Mouse (Mus musculus) gastrocnemius, adult 18-20 months (tissue): ENCODE measurements at regions not wholly inside any gene's neighbourhood (a gene's known extent, or its start where the extent isn't known, plus 50 kb on each side); places are given as distances from the start of the nearest gene placed in this dataset.
A peak's percentile ranks its signal among the peaks of the same experiment; 100 is the strongest.

ENCODE experiments used
- DNase-seq: peaks from one replicate; pipeline ENCODE4 v3.0.0; 2021; ENCODE audit warnings: low spot score

DNA sequence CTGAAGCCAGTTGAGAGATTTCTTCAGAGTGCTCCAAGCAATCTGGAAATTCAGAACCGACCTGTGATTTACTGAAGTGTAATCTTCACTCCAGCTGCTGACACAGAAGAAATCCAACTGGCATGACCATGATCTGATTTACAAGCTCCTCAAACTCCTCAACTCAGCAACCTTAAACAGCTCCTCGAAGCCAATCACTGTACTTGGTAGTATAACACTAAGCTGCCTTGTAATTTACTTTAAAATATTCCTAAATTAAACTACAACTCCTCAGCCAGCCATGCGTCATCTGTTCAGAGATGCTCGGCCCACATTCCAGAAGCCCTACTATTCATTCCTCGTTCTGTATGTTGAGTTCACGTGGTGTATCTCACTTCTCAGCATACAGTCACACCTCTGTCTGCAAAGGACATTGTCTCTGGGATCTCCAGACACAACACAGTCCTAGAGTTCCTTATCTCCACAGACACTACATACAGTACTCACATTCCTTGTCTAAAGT is 116.0 kb upstream of the Smad1 start:
- no peak for DNase-seq

DNA sequence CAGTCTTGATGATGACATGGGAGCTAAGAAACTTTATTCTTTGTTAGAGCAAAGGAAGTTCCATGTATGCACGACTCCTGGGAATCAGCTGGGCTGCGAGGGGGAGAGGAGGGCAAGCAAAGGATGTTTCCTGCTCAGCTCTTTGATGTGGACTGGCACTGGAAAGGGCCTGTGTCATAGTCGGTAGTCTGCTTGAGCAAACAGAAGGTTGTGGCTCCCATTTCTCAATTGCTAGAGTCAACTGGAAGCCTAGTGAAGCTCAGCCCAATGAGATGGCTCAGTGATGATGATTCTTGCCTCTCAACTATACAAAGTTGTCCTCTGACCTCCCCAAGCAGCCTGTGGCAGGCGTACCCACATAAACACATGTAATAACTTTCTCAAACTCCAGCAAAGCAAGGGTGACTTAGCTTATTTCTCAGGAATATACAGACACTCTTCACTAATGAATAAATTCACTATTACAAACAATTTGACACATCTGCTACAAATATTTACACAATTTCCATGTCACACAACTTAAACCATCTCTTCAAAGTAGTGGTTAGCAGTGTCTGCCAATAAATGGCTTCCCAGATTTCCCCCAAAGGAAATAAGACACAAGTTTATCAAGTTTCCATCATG is 115.4 kb upstream of the Smad1 start:
- DNase-seq, result no peak

DNA sequence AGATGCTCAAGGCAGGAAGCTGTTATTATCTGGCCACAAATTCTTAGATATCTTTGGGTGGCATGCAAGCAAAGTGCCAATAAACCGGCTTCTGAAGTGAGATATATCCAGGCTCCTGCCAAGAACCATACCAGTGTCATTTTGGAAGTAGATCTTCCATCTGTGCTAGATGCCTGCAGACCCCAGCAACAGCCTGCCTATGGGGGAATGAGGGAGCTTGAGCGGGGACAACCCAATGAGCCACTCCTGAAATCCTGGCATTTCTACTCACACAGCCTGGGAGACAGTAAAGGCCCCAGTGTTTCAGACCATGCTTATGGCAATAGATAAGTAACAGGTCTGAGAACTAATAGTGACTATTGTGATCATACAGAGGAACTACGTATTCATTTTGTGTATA is 109.3 kb upstream of the Smad1 start:
- no peak for DNase-seq

DNA sequence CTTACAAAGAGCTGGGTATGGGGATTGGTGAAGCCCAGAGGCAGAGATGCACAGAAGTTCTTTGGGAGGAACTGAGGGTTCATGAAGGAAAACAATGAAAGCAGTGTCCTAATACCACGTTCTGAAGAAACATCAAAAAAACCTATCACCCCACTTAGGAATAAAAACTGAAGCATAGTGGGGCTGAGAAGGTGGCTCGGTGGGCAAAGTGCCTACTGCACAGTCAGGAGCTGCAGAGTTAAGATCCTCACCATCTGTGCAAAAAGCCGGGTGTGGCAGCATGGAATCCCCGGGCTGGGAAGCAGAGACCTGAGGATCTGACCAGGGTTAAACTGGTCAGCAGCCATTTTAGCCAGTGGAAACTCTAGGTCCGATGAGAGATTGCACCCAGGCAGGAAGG is 106.1 kb upstream of the Smad1 start:
- DNase-seq, result no peak

DNA sequence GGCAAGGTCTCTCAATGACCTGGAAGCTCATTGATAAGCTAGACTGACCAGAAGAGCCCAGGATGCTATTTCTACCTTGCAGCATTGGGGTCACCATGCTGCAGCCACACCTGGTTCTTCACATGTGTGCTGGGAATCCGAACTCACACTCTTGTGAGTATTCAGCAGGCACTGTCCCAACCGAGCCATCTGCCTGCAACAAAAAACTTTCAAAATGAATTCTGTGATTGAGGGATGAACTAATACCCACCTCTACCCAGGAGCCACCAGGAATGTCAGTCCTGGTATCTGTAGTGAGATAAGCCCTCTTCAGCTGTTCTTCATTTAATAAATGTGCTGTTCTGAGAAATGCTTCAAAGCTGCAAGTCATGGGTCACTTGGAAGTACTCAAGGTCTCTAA is 104.6 kb upstream of the Smad1 start:
- no peak for DNase-seq

DNA sequence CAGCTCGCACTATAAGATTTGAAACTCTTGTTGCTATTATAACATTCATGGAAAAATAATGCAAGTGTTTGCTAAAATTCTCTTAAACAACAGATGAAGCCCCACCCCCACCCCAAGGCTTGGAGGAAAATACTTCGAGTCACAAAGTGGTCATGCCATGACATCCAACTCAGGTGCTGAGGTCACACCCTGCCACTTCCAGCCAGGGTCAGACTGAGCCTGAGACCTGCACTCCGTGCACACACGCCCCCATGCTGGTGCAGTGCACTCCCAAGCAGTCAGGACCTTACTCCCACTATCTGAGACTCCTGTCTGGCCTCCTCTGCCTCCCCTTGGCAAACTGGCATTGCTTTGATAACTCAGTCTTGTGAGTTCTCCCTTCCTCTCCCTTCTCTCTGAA is 102.7 kb upstream of the Smad1 start:
- no peak for DNase-seq

DNA sequence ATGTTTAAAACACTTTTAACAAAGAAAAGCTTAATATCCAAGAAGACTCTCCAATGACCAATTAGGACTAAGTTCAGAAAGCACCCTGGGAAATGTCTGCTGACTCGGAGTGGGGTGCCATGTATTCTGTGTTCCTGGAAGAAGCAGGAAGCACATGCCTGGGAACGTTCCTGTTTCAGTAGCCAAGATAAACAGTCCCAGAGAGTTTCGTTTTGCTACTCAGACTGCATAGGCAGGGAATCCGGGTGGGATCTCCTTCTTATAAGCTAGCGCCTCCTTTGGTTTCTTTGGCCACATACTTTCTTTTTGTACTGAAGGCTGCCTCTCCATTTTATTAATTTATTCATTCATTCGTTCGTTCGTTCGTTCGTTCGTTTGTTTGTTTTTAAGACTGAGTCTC is 101.9 kb upstream of the Smad1 start:
- DNase-seq, result peak; percentile 21

DNA sequence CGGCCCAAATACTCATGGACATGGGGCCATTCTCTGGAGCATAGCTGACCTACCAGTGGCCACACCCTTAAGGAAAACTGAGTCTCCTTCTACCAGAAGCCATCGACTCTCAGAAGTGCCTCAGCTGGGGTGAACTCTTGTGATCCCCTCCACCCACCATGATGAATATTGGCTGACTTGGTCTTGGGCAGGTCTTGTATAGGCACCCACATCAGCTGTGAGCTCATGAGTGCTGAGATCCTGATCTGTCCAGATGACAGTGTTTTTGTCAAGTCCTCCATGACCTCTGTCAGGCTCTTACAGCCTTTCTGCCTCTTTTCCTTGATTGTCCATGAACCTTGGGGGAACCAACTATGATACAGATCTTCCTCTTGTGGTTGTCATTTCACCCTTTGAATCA is 99.9 kb upstream of the Smad1 start:
- DNase-seq, result no peak

DNA sequence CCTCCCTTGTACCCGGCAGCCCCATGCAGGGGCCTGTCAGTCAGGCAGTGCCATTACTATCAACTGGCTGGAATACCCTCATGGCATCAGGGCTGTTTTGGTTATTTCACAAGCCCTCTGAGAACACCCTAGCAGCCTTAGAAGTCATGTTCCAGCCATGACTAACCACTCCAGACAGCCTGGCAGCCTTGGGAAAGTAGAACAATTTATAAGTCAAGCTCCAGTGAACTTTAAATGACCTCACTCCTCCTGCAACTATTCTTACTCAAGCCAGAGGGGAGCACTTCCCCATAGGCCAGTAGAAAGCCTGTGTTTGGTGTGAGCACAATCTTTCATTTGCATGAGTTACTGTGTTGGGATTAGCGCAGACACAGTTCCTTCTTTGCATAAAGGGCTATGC is 99.3 kb upstream of the Smad1 start:
- peak; percentile 9 for DNase-seq

DNA sequence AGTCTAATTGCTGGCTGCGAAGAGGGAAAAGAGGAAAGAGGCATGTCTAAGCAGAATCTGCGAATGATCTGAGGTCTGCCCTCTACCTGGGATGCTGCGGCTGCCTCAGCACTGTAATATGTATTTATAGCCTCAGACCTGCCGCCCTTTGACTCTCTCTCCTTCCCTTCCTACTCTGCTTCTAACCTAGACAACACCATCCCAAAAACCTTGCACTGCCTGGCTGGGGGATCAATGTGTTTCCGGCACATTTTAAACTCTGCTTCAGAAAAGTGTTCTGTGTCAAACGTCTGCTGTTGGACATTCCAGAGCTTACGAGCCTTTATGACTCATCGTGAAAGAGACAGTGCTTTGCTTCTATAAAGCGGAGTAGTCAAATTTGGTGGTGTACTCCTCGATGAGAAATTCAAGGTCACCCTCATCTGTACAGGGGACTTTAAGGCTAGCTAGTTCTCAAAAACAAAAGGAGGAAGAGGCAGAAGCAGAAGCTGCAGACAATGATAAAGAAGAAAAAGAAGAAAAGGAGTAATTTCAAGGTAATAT is 91.9 kb upstream of the Smad1 start:
- DNase-seq, result no peak

DNA sequence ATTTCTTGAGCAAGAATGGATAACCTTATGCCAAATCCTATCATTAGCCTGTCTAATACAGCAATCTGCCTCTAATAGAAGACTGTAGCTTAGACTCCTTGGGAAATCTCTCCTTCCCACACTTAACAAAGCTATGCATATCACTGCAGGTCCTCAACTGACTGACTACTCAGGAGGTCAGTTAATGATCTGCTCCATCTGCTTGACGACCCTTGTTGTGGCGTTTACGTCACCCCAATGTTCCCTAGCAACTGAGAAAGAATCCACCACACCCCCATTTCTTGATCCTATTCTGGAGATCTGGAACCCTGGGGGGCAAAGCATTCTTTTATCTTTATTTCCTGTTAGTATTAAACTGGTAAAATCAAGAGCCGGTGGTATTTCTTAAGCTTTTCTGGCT is 91.4 kb upstream of the Smad1 start:
- no peak for DNase-seq

DNA sequence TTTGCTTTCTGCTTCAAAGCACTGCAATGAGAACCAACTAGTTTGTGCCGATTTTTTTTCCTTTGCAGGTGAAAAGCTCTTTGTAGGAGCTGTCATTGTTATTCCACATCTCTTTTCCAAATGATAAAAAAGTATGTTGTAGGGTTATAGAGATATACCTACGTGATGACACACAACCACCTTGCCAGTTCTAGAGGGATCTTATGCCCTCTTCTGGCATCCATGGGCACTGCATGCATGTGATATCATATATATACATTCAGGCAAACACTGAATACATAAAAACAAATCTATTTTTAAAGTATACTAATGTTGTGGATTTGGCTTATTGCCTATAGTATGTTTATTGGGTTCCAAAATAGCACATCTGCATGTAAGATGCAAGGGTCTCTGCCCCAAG is 89.5 kb upstream of the Smad1 start:
- peak; percentile 34 for DNase-seq

DNA sequence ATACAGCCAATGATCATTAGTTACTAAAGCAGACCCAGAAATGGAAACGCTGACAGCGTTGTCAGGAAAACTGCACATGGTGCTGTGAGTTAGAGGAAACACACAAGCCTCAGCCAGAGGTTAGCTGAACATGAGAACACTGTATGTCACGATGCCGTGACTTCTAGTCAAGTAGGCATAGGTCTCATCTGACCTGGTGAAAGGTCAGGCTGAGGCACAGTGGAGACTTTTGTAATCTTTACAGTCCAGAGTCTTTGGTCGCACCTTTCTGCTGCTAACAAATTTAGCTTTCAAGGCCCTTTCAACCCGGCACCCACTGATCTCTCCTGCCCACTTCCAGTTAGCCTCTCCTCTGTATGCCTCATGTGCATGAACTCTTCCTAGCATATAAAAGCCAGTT is 88.3 kb upstream of the Smad1 start:
- no peak for DNase-seq

DNA sequence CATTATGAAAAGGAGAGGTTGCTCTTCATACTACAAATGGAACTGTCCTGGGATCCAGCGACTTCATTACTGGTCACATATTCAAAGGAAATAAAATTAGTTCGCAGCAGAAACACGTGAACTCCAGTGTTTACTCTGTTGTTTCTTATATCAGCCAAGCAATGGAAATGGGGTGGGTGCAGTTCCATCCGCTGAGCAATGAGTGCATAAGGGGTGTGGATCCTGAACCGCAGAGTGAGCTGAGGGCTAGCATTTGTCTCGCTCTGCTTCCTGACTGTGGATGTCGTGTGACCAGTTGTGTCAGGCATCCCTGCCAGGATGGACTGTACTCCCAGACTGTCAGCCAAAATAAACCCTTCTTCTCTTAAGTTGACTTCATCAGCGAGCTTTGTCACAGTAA is 80.0 kb upstream of the Smad1 start:
- no peak for DNase-seq

DNA sequence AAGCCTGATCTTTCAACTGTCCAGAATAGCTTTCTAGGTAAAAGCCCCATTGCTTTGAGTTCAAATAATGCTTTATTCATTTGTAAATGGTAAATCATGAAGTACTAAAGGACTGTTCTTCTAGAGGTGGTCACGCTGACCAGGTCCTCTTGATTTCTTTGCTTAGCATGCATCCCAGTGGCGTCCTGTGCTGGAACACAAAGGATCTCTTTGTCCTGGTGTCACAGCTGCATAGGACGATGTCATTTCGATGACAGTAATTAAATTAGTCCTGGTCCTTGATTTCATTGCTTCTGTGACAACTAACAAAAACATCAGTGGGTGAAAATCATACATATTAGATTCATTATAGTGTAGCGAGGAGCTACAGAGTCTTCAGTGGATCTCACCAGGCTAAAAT is 76.7 kb upstream of the Smad1 start:
- DNase-seq, result no peak

DNA sequence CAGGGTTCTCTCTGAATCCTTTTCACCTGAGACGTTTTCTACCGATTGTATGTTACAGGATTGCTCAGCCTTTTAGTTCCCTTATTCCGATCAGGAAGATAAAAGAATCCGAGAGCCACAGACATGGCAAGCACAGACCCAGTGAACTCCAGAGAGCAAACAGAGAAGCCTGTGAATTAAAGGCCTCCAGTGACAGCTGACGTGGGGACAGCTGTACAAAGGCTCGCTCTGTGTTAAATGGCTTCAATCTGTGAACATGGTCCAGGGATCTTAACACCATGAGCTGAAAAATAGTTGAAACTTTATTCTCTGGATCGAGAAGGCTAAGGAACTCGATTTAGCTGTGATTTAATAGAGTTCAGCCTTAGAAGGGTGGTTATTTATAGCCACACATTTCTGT is 75.4 kb upstream of the Smad1 start:
- DNase-seq, result no peak

DNA sequence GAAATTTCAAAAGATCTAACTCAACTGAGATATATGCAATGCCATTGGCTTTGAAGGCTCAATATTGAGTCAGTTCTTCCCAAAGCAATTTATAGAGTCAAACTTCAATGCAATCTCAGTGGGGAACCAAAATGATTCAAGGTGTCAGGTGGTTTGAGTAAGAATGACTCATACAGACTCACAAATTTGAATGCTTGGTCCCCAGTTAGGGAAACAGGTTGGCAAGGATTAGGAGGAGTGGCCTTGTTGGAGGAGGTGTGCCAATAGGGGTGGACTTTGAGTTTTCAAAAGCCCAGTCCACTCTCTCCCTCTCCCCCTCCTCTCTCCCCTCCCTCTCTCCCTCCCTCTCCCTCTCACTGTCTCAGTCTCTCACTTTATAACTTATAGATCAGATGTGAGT is 52.8 kb upstream of the Smad1 start:
- no peak for DNase-seq

DNA sequence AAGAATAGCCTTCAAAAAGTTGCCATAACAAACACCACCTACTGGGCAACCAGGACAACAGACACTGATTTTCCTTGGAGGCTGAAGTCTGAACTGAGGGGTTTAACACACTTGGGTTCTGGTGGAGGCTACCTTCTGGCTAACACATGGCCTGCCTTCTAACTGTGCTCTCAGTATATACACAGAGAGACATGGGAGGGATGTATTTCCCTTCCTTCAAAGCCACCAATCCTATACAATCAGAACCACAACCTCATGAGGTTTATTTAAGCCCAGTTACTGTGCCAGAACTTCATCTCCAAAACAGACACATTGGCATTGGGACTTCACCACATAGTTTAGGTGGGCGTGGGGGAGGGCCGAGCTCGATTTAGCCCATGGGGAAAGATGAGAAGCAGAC is 50.1 kb upstream of the Smad1 start:
- DNase-seq, result no peak
